Mouse (Mus musculus): ENCODE measurements at regions not wholly inside any gene's neighbourhood (a gene's known extent, or its start where the extent isn't known, plus 50 kb on each side); places are given as distances from the start of the nearest gene placed in this dataset.

DNA sequence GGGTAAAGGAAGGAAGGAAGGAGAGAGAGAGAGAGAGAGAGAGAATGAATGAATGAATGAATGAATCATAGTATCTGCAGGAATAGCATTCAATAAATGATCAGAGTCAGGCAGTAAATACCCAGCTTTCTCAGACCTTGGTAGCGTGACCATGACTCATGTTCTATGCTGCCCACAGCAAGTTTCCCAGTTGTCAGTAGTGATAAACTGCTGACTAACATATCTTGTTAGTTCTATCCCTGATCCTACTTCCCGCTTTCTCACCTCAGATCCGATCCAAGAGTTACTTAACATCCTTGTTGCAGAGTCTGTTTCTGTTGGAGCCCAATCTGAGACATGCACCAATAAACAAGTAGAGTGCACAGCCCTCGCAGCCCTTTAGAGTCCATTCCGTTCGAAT lies 103.1 kb upstream of the Ptprt start:
- H3K4me1 ChIP-seq (replicated peaks; ENCODE audit: control insufficient read depth, insufficient read depth, low read length), result no peaks in the 10 kb centered on the region
- ATAC-seq (ENCODE audit: low read depth), result no peak
- no peak overlapping the region for H3K27ac ChIP-seq (ENCODE audit: low read length)
- H3K4me3 ChIP-seq (ENCODE audit: low read length), result no peak overlapping the region
- H3K9ac ChIP-seq (ENCODE audit: low read length), result no peak overlapping the region
- H3K27me3 ChIP-seq (ENCODE audit: control insufficient read depth, insufficient read depth, low read depth, low read length), result no peaks in the 10 kb centered on the region
- H3K9me3 ChIP-seq (ENCODE audit: control insufficient read depth, low read length), result no peaks in the 10 kb centered on the region
- WGBS, result 89% methylated on average over 6 of the region's 6 CpGs
- no peak overlapping the region for H3K4me2 ChIP-seq (ENCODE audit: low read depth, low read length)
- no peaks in the 10 kb centered on the region for H3K36me3 ChIP-seq (ENCODE audit: control insufficient read depth, insufficient read depth, low read length)

DNA sequence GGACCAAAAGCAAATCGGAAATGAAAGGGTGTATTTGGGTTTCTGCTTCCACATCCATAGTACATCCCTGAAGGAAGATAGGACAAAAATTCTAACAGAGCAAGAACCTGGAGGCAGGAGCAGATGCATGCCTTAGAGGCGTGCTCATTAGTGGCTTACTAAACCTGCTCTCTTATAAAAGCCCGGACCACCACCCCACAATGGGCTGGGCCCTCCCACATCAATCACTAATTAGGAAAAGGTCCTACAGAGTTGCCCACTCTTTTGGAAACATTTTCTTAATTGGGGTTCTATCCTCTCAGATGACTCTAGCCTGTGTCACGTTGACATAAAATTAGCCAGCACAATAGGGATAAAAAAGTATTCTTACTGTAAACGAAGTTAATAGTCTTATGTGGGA lies 79.6 kb upstream of the Ptprt start:
- no peaks in the 10 kb centered on the region for H3K9me3 ChIP-seq (ENCODE audit: control insufficient read depth, low read length)
- no peaks in the 10 kb centered on the region for H3K4me1 ChIP-seq (replicated peaks; ENCODE audit: control insufficient read depth, insufficient read depth, low read length)
- H3K36me3 ChIP-seq (ENCODE audit: control insufficient read depth, insufficient read depth, low read length), result no peaks in the 10 kb centered on the region
- 73% methylated on average over 5 of the region's 5 CpGs for WGBS
- no peak overlapping the region for H3K9ac ChIP-seq (ENCODE audit: low read length)
- H3K4me3 ChIP-seq (ENCODE audit: low read length), result no peak overlapping the region
- H3K4me2 ChIP-seq (ENCODE audit: low read depth, low read length), result no peak overlapping the region
- H3K27ac ChIP-seq (ENCODE audit: low read length), result no peak overlapping the region
- no peak for ATAC-seq (ENCODE audit: low read depth)
- H3K27me3 ChIP-seq (ENCODE audit: control insufficient read depth, insufficient read depth, low read depth, low read length), result no peaks in the 10 kb centered on the region

DNA sequence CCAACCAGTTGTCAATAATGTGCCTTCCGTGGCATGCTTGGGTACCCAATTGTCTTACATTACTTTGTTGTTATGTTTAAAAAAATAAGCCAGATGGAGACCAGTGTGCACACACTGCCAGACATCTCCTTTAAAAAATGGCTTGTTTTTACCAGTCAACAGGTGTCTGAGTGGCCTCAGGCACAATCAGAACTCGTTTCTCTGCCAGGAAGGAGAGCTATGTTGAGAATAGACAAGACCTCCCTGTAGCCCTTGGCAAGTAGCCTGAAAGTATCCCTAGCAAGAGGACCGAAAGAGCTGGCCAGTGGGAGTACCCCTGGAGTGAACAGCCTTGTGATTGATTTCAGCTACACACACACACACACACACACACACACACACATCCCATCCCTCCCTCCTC lies 74.8 kb upstream of the Ptprt start:
- ATAC-seq (ENCODE audit: low read depth), result no peak
- 42% methylated on average over 3 of the region's 3 CpGs for WGBS
- no peaks in the 10 kb centered on the region for H3K4me1 ChIP-seq (replicated peaks; ENCODE audit: control insufficient read depth, insufficient read depth, low read length)

DNA sequence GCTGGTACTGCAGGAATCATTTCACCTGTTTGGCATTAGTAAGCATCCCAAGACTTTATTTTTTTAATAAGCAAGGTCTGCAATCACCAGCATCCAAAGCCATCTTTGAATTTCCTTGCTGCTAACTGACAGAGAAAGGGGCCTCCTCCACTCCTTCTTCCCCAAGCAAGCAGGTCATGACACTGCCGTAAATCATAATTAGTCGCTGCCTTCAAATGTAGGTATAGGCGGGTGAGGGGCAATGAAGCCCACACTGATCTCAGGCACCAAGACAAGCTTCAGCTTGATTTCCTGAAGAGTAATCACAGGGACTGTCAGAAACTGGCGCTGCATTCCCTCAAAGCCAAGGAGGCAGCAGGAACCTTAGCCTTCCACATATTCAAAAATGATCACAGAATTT lies 73.3 kb upstream of the Ptprt start:
- Histone ChIP-seq H3K4me2 (ENCODE audit: low read depth, low read length) (no peak overlapping the region), H3K9ac (ENCODE audit: low read length) (no peak overlapping the region), H3K36me3 (ENCODE audit: control insufficient read depth, insufficient read depth, low read length) (no peaks in the 10 kb centered on the region), H3K4me3 (ENCODE audit: low read length) (no peak overlapping the region), H3K27me3 (ENCODE audit: control insufficient read depth, insufficient read depth, low read depth, low read length) (no peaks in the 10 kb centered on the region), H3K27ac (ENCODE audit: low read length) (no peak overlapping the region), H3K9me3 (ENCODE audit: control insufficient read depth, low read length) (no peaks in the 10 kb centered on the region), H3K4me1 (replicated peaks; ENCODE audit: control insufficient read depth, insufficient read depth, low read length) (no peaks in the 10 kb centered on the region)
- no peak for ATAC-seq (ENCODE audit: low read depth)
- 50% methylated on average over 4 of the region's 4 CpGs for WGBS

More for the DNA sequence above, 74.8 kb upstream of the Ptprt start:
- no peaks in the 10 kb centered on the region for H3K9me3 ChIP-seq (ENCODE audit: control insufficient read depth, low read length)
- no peak overlapping the region for H3K4me3 ChIP-seq (ENCODE audit: low read length)
- H3K27ac ChIP-seq (ENCODE audit: low read length), result no peak overlapping the region
- no peaks in the 10 kb centered on the region for H3K27me3 ChIP-seq (ENCODE audit: control insufficient read depth, insufficient read depth, low read depth, low read length)
- no peak overlapping the region for H3K9ac ChIP-seq (ENCODE audit: low read length)
- H3K4me2 ChIP-seq (ENCODE audit: low read depth, low read length), result no peak overlapping the region
- H3K36me3 ChIP-seq (ENCODE audit: control insufficient read depth, insufficient read depth, low read length), result no peaks in the 10 kb centered on the region

DNA sequence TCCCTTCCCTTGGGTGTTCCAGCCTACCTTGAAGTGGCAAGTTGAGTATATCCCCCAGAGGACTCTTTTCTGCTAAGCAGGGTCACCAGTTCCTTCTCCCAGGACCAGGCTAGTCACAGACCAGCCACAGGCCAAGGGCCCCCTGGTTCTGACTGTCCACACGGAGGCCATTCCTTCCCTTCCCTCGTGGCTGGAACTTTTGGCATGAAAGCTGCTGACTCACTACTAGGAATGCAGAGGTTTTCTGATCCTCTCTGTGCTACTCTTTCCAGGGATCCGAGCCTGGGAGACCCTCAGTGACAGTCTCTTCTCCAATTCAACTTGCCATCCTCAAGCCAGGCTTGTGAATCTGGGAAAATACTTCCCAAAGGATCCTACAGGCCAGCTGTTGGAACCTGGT lies 59.1 kb upstream of the Ptprt start:
- no peak for ATAC-seq (ENCODE audit: low read depth)
- H3K36me3 ChIP-seq (ENCODE audit: control insufficient read depth, insufficient read depth, low read length), result no peaks in the 10 kb centered on the region
- no peaks in the 10 kb centered on the region for H3K4me1 ChIP-seq (replicated peaks; ENCODE audit: control insufficient read depth, insufficient read depth, low read length)
- no peak overlapping the region for H3K4me2 ChIP-seq (ENCODE audit: low read depth, low read length)
- no peaks in the 10 kb centered on the region for H3K9me3 ChIP-seq (ENCODE audit: control insufficient read depth, low read length)
- no peaks in the 10 kb centered on the region for H3K27me3 ChIP-seq (ENCODE audit: control insufficient read depth, insufficient read depth, low read depth, low read length)
- no peak overlapping the region for H3K9ac ChIP-seq (ENCODE audit: low read length)
- whole genome bisulfite sequencing, result 29% methylated on average over 3 of the region's 3 CpGs
- H3K4me3 ChIP-seq (ENCODE audit: low read length), result no peak overlapping the region
- no peak overlapping the region for H3K27ac ChIP-seq (ENCODE audit: low read length)

DNA sequence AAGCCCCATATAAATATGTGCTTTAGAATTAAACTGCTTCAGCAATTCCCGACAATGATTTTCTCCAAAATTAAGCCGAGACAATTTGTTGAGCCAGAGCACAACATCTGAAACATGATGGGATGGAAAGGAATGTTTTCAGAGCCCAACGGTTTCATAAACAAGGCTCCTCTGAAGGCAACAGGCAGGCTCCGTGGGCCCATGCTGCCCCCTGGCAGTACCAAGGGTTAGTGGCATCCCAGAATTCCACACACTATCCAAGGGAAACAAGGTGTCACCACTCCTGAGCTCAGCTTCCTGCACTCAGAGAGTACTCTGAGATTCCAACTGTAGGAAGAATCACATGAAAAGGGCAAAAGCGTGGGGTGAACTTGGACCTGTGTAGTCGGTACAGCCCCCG lies 57.5 kb upstream of the Ptprt start:
- no peak for ATAC-seq (ENCODE audit: low read depth)
- H3K27me3 ChIP-seq (ENCODE audit: control insufficient read depth, insufficient read depth, low read depth, low read length), result no peaks in the 10 kb centered on the region
- H3K36me3 ChIP-seq (ENCODE audit: control insufficient read depth, insufficient read depth, low read length), result no peaks in the 10 kb centered on the region
- no peak overlapping the region for H3K9ac ChIP-seq (ENCODE audit: low read length)
- no peak overlapping the region for H3K27ac ChIP-seq (ENCODE audit: low read length)
- H3K4me3 ChIP-seq (ENCODE audit: low read length), result no peak overlapping the region
- no peak overlapping the region for H3K4me2 ChIP-seq (ENCODE audit: low read depth, low read length)
- H3K4me1 ChIP-seq (replicated peaks; ENCODE audit: control insufficient read depth, insufficient read depth, low read length), result no peaks in the 10 kb centered on the region
- WGBS, result 63% methylated on average over 7 of the region's 7 CpGs
- H3K9me3 ChIP-seq (ENCODE audit: control insufficient read depth, low read length), result no peaks in the 10 kb centered on the region

DNA sequence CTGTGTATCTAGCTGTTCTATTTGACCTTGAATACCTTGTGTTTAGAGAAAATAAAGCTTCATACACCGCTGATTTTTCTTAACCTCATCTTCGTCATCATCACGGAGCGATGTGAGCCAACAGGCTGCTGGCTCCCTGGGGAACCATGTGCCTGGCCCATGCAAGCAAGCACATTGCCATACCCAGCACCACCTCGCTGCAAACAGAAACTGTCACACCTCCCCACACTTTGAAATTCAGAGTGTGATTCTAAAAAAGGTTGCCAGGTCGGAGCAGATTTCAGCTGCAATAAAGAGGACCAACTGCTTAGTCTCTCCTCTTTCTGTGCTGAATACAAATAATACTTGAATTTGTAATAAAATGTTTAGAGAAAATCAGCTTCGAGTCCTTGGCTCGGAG lies 54.0 kb upstream of the Ptprt start:
- no peaks in the 10 kb centered on the region for H3K4me1 ChIP-seq (replicated peaks; ENCODE audit: control insufficient read depth, insufficient read depth, low read length)
- no peak overlapping the region for H3K4me2 ChIP-seq (ENCODE audit: low read depth, low read length)
- no peaks in the 10 kb centered on the region for H3K27me3 ChIP-seq (ENCODE audit: control insufficient read depth, insufficient read depth, low read depth, low read length)
- H3K4me3 ChIP-seq (ENCODE audit: low read length), result no peak overlapping the region
- H3K9me3 ChIP-seq (ENCODE audit: control insufficient read depth, low read length), result no peaks in the 10 kb centered on the region
- no peak overlapping the region for H3K9ac ChIP-seq (ENCODE audit: low read length)
- no peak for ATAC-seq (ENCODE audit: low read depth)
- whole genome bisulfite sequencing, result 75% methylated on average over 8 of the region's 8 CpGs
- no peaks in the 10 kb centered on the region for H3K36me3 ChIP-seq (ENCODE audit: control insufficient read depth, insufficient read depth, low read length)
- H3K27ac ChIP-seq (ENCODE audit: low read length), result no peak overlapping the region

DNA sequence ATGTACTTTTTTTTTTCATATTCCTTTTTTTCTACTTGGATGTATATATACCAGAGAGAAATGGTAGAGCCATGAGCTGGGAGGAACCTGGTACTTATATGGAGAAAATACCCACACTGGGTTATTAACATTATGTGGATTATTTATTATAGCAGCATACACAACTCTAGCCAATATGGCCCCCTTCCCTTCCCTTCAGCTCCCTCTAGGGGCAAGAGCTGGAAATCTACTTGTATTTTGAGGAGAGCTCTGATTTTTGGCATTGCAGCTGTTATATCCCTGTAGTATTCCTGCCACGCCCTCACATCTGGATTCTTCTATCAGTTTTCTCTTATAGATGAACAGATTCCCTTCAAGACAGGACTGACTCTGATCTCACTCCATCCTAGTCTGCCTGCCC lies 52.0 kb upstream of the Ptprt start:
- Histone ChIP-seq H3K27me3 (ENCODE audit: control insufficient read depth, insufficient read depth, low read depth, low read length) (no peaks in the 10 kb centered on the region), H3K36me3 (ENCODE audit: control insufficient read depth, insufficient read depth, low read length) (no peaks in the 10 kb centered on the region), H3K27ac (ENCODE audit: low read length) (no peak overlapping the region), H3K9me3 (ENCODE audit: control insufficient read depth, low read length) (no peaks in the 10 kb centered on the region), H3K9ac (ENCODE audit: low read length) (no peak overlapping the region), H3K4me1 (replicated peaks; ENCODE audit: control insufficient read depth, insufficient read depth, low read length) (no peaks in the 10 kb centered on the region), H3K4me2 (ENCODE audit: low read depth, low read length) (no peak overlapping the region), H3K4me3 (ENCODE audit: low read length) (no peak overlapping the region)
- 47% methylated on average over 1 of the region's 1 CpGs for WGBS
- ATAC-seq (ENCODE audit: low read depth), result no peak

DNA sequence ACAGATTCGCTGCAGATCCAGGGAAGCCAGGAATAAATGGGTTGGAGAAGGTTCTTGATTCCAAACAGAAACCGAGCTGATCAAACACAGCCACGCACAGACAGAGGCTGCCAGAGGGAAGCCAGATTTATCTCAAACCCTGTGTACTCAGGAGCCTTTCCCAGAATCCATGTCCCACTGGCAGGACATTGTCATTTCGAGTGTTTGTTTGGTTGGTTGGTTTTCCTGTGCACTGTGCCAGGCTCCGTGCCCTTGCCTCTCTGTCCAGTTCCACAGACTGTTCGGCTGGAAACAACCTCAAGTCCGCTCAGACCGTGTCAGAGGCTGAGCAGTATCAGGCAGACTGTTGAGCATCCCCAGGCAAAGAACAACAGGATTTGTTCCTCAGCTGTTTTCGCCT lies 51.4 kb upstream of the Ptprt start:
- H3K4me1 ChIP-seq (replicated peaks; ENCODE audit: control insufficient read depth, insufficient read depth, low read length), result no peaks in the 10 kb centered on the region
- no peak overlapping the region for H3K27ac ChIP-seq (ENCODE audit: low read length)
- H3K9me3 ChIP-seq (ENCODE audit: control insufficient read depth, low read length), result no peaks in the 10 kb centered on the region
- 73% methylated on average over 9 of the region's 9 CpGs for WGBS
- H3K27me3 ChIP-seq (ENCODE audit: control insufficient read depth, insufficient read depth, low read depth, low read length), result no peaks in the 10 kb centered on the region
- ATAC-seq (ENCODE audit: low read depth), result no peak
- no peak overlapping the region for H3K4me3 ChIP-seq (ENCODE audit: low read length)
- H3K36me3 ChIP-seq (ENCODE audit: control insufficient read depth, insufficient read depth, low read length), result no peaks in the 10 kb centered on the region
- H3K9ac ChIP-seq (ENCODE audit: low read length), result no peak overlapping the region
- no peak overlapping the region for H3K4me2 ChIP-seq (ENCODE audit: low read depth, low read length)
